Mouse (Mus musculus): ENCODE data around the gene Lhfp.

Lhfp gene

GRCm38 (mm10) chr3:53041411-53042239 lies at the start of gene Lhfp:
Gene Lhfp (plus strand): TSS chr3:53041528.
- DNase-seq, result peak; percentile 64

DNA sequence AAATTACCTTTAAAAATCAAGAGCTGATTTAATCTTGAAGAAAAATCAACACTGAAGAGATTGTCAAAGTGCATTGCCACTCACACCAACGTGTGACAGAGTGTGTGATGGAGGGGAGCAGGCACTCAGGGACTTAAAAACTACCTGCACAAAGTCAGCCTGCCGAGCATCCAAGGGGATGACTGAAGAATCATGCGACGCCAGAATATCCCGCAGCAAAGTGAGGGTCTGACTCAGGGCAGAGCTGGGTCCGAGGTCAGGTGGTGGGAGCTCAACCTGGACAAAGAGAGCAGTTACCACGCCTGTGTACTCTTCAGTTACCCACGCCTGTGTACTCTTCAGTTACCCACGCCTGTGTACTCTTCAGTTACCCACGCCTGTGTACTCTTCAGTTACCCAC lies 48.0 kb upstream of the Lhfp start:
- DNase-seq, result no peak

GRCm38 (mm10) chr3:52994666-52995065 lies 46.7 kb upstream of the Lhfp start:
- peak; percentile 64 for DNase-seq

GRCm38 (mm10) chr3:52996635-52997034 lies 44.7 kb upstream of the Lhfp start:
- DNase-seq, result no peak

DNA sequence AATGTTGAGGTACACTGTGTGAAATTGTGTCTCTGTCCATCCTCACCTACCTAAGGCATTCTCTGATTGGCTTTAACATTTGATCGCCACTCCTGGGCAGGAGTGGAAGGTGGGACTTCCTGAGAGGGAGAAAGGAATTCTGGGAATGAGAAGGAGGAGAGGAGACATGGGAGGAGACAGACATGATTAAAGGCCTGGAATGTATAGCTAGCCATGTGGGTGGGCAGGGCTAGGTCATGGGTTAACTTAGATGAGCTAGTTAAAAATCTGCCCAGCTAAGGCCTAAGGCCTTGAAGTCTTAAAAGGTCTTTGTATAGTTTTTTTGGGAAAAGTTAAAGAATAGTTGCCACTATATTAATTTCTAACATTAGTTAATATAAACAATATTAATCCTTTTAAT lies 43.9 kb upstream of the Lhfp start:
- DNase-seq, result no peak

- no peak for DNase-seq
These were observed 42.1 kb upstream of the Lhfp start for GRCm38 (mm10) chr3:52999016-52999744.

GRCm38 (mm10) chr3:52999996-53000395 lies 41.3 kb upstream of the Lhfp start:
- DNase-seq, result no peak

DNA sequence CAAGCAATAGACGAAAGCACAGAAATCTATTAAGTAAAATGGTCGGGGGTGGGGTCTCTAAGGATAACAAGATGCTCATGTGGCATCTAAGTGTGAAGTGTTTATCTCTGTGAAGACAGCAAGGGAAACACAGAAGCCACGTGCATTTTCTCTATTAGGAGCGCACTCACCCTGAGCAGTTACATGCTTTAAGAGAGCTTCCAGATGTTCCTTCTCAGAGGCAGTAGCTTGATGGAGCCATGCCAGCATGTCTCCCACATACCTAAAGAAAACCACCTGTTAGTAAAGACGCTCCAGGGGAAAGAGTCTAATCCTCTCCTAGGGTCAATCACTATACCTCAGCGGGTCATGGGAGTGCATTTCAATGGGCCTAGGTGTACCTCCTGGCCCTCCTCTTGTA lies 39.3 kb upstream of the Lhfp start:
- no peak for DNase-seq

DNA sequence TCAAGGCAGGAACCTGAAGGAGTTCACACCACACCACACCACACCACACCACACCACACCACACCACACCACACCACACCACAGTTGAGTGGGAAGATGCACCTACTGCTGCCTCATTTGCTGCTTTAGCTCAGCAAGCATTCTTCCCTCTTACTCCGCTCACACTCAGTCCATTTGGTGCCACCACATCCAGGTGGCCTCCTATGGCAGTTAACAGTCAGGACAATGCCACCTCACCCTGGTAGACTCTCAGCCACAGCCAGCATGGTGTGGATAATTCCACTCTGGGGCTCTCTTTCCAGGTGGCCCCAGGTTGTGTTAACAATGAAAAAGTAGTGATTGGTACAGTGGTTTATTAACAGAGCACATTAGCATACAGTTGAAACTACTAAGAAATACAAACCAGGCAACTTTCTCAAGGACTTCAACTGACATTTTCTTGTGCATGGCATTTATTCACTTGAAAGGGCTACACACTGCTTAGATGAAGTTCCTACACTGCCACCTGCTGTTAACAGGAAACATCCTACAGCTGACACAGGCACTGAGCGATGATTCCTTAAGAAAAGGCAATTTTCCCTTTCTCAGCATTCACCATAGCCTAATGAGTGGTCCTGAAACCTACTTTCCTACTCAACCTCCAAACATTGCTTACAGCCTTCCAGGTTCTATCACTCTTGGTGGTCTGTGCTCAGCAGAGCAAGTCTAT lies 36.8 kb upstream of the Lhfp start:
- peak; percentile 23 for DNase-seq

DNA sequence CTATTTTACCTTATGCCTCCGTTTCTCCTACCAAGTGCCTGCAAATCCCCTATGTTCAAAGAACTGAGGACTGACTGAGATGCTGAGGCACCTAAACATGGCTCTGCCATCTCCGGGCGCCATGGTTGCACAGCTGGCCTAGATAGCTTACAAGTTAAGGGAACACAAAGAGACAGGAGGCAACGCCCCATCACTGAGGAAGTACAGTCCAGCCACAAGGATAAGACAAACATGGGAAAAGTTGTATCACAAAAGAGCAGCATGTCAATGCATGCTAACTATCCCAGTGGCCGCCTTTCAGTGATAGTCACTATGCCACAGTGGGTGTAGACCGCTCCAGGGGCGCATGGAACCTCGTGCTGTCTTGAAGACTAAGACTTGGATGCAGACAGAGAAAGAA lies 33.9 kb upstream of the Lhfp start:
- DNase-seq, result no peak

- peak; percentile 87 for DNase-seq
These were observed 24.6 kb upstream of the Lhfp start, which contains the start of gene Cog6 for GRCm38 (mm10) chr3:53016436-53017340. Gene Cog6 (minus strand): TSS chr3:53017237.

- no peak for DNase-seq
These were observed 14.0 kb upstream of the Lhfp start for GRCm38 (mm10) chr3:53027333-53027732.

GRCm38 (mm10) chr3:53029046-53029445 lies 12.3 kb upstream of the Lhfp start:
- peak; percentile 89 for DNase-seq

DNA sequence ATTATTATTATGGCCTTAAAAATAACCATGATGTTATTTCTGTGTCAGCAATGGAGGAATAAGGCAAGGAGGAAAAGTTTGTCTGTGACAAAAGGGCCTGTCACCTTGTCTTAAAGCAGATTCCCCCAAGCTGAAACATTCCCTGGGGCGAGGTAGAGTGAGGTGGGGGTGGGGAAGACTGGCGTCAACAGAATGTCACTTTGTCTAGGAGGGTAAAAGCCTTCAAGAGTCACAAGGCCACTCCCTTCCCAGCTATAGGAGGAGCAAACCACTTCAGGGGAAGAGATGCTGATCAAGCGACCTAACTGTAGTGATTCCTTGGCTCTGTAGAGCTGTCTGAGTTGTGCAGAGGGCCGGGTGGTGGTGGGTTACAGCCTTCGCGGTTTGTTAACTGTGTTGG lies 9.7 kb upstream of the Lhfp start:
- DNase-seq, result no peak

GRCm38 (mm10) chr3:53032432-53032831 lies 8.9 kb upstream of the Lhfp start:
- DNase-seq, result peak; percentile 60

DNA sequence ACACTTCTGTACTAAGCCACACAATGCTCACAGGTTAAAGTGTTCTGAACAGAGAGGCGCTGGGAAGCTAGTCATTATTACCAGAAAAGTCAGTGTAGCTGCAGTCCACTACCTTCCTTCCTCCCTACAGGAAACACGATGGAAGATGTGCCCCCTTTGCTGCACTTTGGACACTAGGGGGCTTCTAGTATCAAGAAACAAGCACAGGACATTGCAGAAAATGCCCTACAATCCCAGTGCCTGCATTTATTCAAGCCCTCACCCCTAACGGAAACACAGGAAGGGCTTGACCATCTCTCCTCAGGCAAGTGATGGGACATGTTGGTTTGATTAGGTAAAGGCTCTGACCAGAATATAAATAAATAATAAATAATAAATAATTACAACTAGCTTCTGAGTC lies 7.9 kb upstream of the Lhfp start:
- peak; percentile 42 for DNase-seq

GRCm38 (mm10) chr3:53036076-53036475 lies 5.3 kb upstream of the Lhfp start:
- no peak for DNase-seq

DNA sequence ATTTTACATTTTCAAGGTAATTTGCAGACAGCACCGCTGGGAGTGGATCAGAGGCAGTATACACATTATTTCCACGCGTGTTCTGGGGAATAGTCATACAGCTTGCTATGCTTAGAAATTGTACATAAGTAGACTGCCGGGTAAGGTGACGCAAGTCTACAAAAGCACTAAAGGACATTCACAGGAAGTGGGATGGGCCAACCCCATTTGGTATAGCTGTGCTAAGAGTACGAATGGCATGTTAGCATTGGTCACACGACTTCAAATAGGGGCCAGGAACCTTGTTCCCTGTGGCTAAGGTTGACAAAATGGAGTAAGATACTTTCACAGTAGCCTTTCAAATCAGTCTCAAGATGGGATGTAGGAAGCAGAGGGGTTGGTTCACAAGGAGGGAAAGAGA lies 4.4 kb upstream of the Lhfp start:
- peak; percentile 18 for DNase-seq

DNA sequence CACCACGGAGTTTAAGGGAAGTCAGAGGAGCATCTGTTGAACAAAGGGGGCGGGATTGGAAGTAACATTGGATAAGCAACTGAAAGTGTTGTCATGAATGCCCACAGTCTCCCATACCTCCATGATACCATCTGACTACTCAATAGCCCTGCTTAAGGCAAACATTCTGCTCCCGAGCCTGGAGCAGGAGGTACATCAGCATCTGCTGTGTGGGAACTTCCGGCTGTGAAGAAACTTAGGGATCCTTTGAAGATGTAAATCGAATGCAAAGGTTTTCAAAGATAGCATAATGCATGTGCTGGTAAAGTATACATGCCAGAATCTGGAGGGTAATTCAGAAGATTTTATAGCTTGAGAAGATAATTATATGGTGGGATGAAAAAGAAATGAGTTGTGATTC lies 2.4 kb upstream of the Lhfp start:
- DNase-seq, result no peak

DNA sequence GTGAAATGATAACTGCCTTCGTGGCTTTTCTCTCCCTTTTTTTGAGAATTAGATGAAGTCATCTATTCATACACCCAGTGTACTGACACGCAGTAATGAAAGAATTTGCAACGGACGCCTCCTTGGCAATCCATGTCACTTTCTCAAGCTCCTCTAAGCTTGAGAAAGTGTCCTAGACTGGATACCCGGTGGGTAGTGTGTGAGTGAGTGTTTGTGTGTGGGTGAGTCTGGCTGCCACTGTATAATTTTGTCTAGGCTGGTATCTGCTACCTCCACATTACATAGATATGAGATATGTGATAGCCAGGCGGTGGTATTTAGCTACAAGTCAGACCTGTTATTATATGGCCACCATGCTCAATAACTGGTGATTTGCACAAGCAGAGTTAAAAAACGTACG lies 1.6 kb upstream of the Lhfp start:
- no peak for DNase-seq

GRCm38 (mm10) chr3:53040593-53041410 lies 526 bp upstream of the Lhfp start:
- DNase-seq, result no peak

GRCm38 (mm10) chr3:53042240-53042567 lies 876 bp downstream of the Lhfp start:
- no peak for DNase-seq

Measured in thymus, postnatal 4 days (tissue).